Mouse (Mus musculus) forebrain, embryonic 10.5 days (tissue): ENCODE measurements around the gene Rtn1. TPM values are rescaled to one million over a fixed set of nuclear protein-coding genes. Genes with fewer than 3 reads are reported as not detected.
A peak's percentile ranks its signal among the peaks of the same experiment; 100 is the strongest.

ENCODE experiments used
- DNase-seq: peaks from one replicate; pipeline ENCODE4 v3.0.0-alpha.2; 2017; ENCODE audit warnings: low spot score; ENCODE audit errors: extremely low spot score
- H3K27ac ChIP-seq: fragments of 300-500 bp; sonication (generic); 2 replicates; pipeline ENCODE4 v1.5.1; 2016; ENCODE audit warnings: mild to moderate bottlenecking
- H3K27me3 ChIP-seq: fragments of 300-500 bp; sonication (generic); 2 replicates; pipeline ENCODE4 v1.6.1; 2016; ENCODE audit warnings: mild to moderate bottlenecking; ENCODE audit not compliant: poor library complexity, severe bottlenecking
- H3K36me3 ChIP-seq: fragments of 300-500 bp; sonication (generic); replicated peaks from 2 replicates; pipeline ENCODE4 v1.6.1; 2016; ENCODE audit warnings: mild to moderate bottlenecking, moderate library complexity
- H3K4me1 ChIP-seq: fragments of 300-500 bp; sonication (generic); 2 replicates; pipeline ENCODE4 v1.6.1; 2016
- H3K4me3 ChIP-seq: fragments of 300-500 bp; sonication (generic); 2 replicates; pipeline ENCODE4 v1.5.1; 2016; ENCODE audit warnings: mild to moderate bottlenecking, moderate library complexity
- H3K9me3 ChIP-seq: fragments of 300-500 bp; sonication (generic); 2 replicates; pipeline ENCODE4 v1.6.1; 2016; ENCODE audit warnings: mild to moderate bottlenecking, moderate library complexity
- WGBS: fragments of 180-500 bp; shearing (Covaris S2); methylation state at CpG from one replicate; pipeline ENCODE4 v1.1.7; 2016; 5-methylcytosine and 5-hydroxymethylcytosine counted together
- polyA plus RNA-seq: library from polyadenylated mRNA; unstranded; fragments of >200 nt; fragmentation: Nextera tagmentation; extraction: Ambion mirVana; gene quantifications from 2 replicates; pipeline ENCODE4 v1.2.1, GENCODE M21; 2016

The Rtn1 gene
- polyA plus RNA-seq, 1 experiment from 2014 or later = 72.9 TPM

GRCm38 (mm10) chr12:72365231-72366103, 43.4 kb downstream of the Rtn1 start:
- Histone ChIP-seq H3K4me3 (no peak overlapping the region), H3K27ac (peak overlapping the region; percentile 58; the same call in 1 of the 2 replicates), H3K9me3 (no peaks in the 10 kb centered on the region), H3K36me3 (no peaks in the 10 kb centered on the region), H3K4me1 (peaks cover 44% of the 10 kb centered on the region), H3K27me3 (no peaks in the 10 kb centered on the region)
- DNase-seq = no peak
- 69% methylated on average over 12 of the region's 12 CpGs for WGBS

- Histone ChIP-seq H3K27ac (peak overlapping the region; percentile 58; the same call in 1 of the 2 replicates), H3K4me1 (peaks cover 48% of the 10 kb centered on the region), H3K27me3 (no peaks in the 10 kb centered on the region), H3K4me3 (no peak overlapping the region), H3K36me3 (no peaks in the 10 kb centered on the region), H3K9me3 (no peaks in the 10 kb centered on the region)
- DNase-seq = no peak
- 89% methylated on average over 5 of the region's 5 CpGs for WGBS
These were observed 44.3 kb downstream of the Rtn1 start for GRCm38 (mm10) chr12:72364543-72364942.

GRCm38 (mm10) chr12:72361701-72362354, 47.0 kb downstream of the Rtn1 start:
- Histone ChIP-seq H3K27me3 (no peaks in the 10 kb centered on the region), H3K4me3 (no peak overlapping the region), H3K4me1 (peaks cover 50% of the 10 kb centered on the region), H3K9me3 (no peaks in the 10 kb centered on the region), H3K27ac (no peak overlapping the region), H3K36me3 (no peaks in the 10 kb centered on the region)
- DNase-seq = no peak
- 78% methylated on average over 9 of the region's 9 CpGs for WGBS

GRCm38 (mm10) chr12:72360926-72361615, 47.8 kb downstream of the Rtn1 start:
- Histone ChIP-seq H3K27me3 (no peaks in the 10 kb centered on the region), H3K9me3 (no peaks in the 10 kb centered on the region), H3K4me1 (peaks cover 42% of the 10 kb centered on the region), H3K27ac (no peak overlapping the region), H3K36me3 (no peaks in the 10 kb centered on the region), H3K4me3 (no peak overlapping the region)
- no peak for DNase-seq
- WGBS = 77% methylated on average over 5 of the region's 5 CpGs

- H3K27me3 ChIP-seq = no peaks in the 10 kb centered on the region
- H3K4me3 ChIP-seq = no peak overlapping the region
- no peak for DNase-seq
- no peaks in the 10 kb centered on the region for H3K36me3 ChIP-seq
- WGBS = 75% methylated on average over 3 of the region's 3 CpGs
- H3K9me3 ChIP-seq = no peaks in the 10 kb centered on the region
- peaks cover 31% of the 10 kb centered on the region for H3K4me1 ChIP-seq
- H3K27ac ChIP-seq = no peak overlapping the region
These were observed 49.0 kb downstream of the Rtn1 start for GRCm38 (mm10) chr12:72359903-72360302.

GRCm38 (mm10) chr12:72357667-72358420, 51.0 kb downstream of the Rtn1 start:
- peaks cover 20% of the 10 kb centered on the region for H3K4me1 ChIP-seq
- no peaks in the 10 kb centered on the region for H3K36me3 ChIP-seq
- H3K27me3 ChIP-seq = no peaks in the 10 kb centered on the region
- H3K9me3 ChIP-seq = no peaks in the 10 kb centered on the region
- no peak for DNase-seq
- 49% methylated on average over 11 of the region's 11 CpGs for WGBS
- H3K27ac ChIP-seq = no peak overlapping the region
- no peak overlapping the region for H3K4me3 ChIP-seq

GRCm38 (mm10) chr12:72354241-72354640, 54.6 kb downstream of the Rtn1 start:
- no peaks in the 10 kb centered on the region for H3K27me3 ChIP-seq
- H3K4me3 ChIP-seq = no peak overlapping the region
- WGBS = 92% methylated on average over 1 of the region's 1 CpGs
- H3K27ac ChIP-seq = no peak overlapping the region
- H3K4me1 ChIP-seq = peaks cover 16% of the 10 kb centered on the region
- no peak for DNase-seq
- no peaks in the 10 kb centered on the region for H3K36me3 ChIP-seq
- no peaks in the 10 kb centered on the region for H3K9me3 ChIP-seq

GRCm38 (mm10) chr12:72353506-72353905, 55.3 kb downstream of the Rtn1 start:
- H3K4me1 ChIP-seq = peaks cover 16% of the 10 kb centered on the region
- H3K4me3 ChIP-seq = no peak overlapping the region
- no peak for DNase-seq
- WGBS = 96% methylated on average over 1 of the region's 1 CpGs
- H3K27me3 ChIP-seq = no peaks in the 10 kb centered on the region
- H3K36me3 ChIP-seq = no peaks in the 10 kb centered on the region
- H3K9me3 ChIP-seq = no peaks in the 10 kb centered on the region
- H3K27ac ChIP-seq = no peak overlapping the region

GRCm38 (mm10) chr12:72348508-72348907, 60.3 kb downstream of the Rtn1 start:
- 91% methylated on average over 8 of the region's 8 CpGs for WGBS
- Histone ChIP-seq H3K27ac (no peak overlapping the region), H3K4me3 (no peak overlapping the region), H3K4me1 (peaks cover 11% of the 10 kb centered on the region), H3K9me3 (no peaks in the 10 kb centered on the region), H3K27me3 (no peaks in the 10 kb centered on the region), H3K36me3 (no peaks in the 10 kb centered on the region)
- no peak for DNase-seq

GRCm38 (mm10) chr12:72347184-72347583, 61.7 kb downstream of the Rtn1 start:
- Histone ChIP-seq H3K36me3 (no peaks in the 10 kb centered on the region), H3K4me1 (peaks cover 8% of the 10 kb centered on the region), H3K4me3 (no peak overlapping the region), H3K27me3 (no peaks in the 10 kb centered on the region), H3K9me3 (no peaks in the 10 kb centered on the region), H3K27ac (no peak overlapping the region)
- DNase-seq = no peak
- WGBS = 85% methylated on average over 1 of the region's 1 CpGs

- Histone ChIP-seq H3K36me3 (no peaks in the 10 kb centered on the region), H3K27ac (no peak overlapping the region), H3K9me3 (no peaks in the 10 kb centered on the region), H3K4me1 (no peaks in the 10 kb centered on the region), H3K27me3 (no peaks in the 10 kb centered on the region), H3K4me3 (no peak overlapping the region)
- no peak for DNase-seq
- WGBS = 78% methylated on average over 2 of the region's 2 CpGs
These were observed 65.2 kb downstream of the Rtn1 start for GRCm38 (mm10) chr12:72343639-72344038.

GRCm38 (mm10) chr12:72336009-72336408, 72.8 kb downstream of the Rtn1 start:
- no peaks in the 10 kb centered on the region for H3K4me1 ChIP-seq
- H3K9me3 ChIP-seq = no peaks in the 10 kb centered on the region
- no peaks in the 10 kb centered on the region for H3K36me3 ChIP-seq
- H3K4me3 ChIP-seq = no peak overlapping the region
- no peak overlapping the region for H3K27ac ChIP-seq
- no peak for DNase-seq
- no peaks in the 10 kb centered on the region for H3K27me3 ChIP-seq
- WGBS = 95% methylated on average over 13 of the region's 13 CpGs
